Mouse (Mus musculus) heart, postnatal 0 days (tissue): ENCODE results near the gene Resp18. TPM values are rescaled to one million over a fixed set of nuclear protein-coding genes. Genes with fewer than 3 reads are reported as not detected.
A peak's percentile ranks its signal among the peaks of the same experiment; 100 is the strongest.

Experiments
- ATAC-seq: fragments of 200-750 bp; cut with Nextera tagmentation; 2 replicates; pipeline ENCODE4 v1.8.0; 2017; ENCODE audit warnings: low read depth, moderate number of reproducible peaks, moderate library complexity; ENCODE audit not compliant: insufficient read depth
- DNase-seq: peaks from one replicate; pipeline ENCODE4 v3.0.0-alpha.2; 2016; ENCODE audit warnings: low spot score
- H3K27ac ChIP-seq: fragments of 300-500 bp; sonication (generic); 2 replicates; pipeline ENCODE4 v1.5.1; 2014; ENCODE audit warnings: low read depth, mild to moderate bottlenecking
- H3K27me3 ChIP-seq: fragments of 300-500 bp; sonication (generic); 2 replicates; pipeline ENCODE4 v1.6.1; 2014; ENCODE audit warnings: low read length, mixed read lengths; ENCODE audit not compliant: control insufficient read depth, insufficient read depth
- H3K36me3 ChIP-seq: fragments of 300-500 bp; sonication (generic); replicated peaks from 2 replicates; pipeline ENCODE4 v1.6.1; 2014; ENCODE audit warnings: low read length, mixed read lengths; ENCODE audit not compliant: control insufficient read depth, insufficient read depth
- H3K4me1 ChIP-seq: fragments of 300-500 bp; sonication (generic); 2 replicates; pipeline ENCODE4 v1.6.1; 2014; ENCODE audit warnings: antibody characterized with exemption; ENCODE audit not compliant: control insufficient read depth, insufficient read depth
- H3K4me2 ChIP-seq: fragments of 300-500 bp; sonication (generic); 2 replicates; pipeline ENCODE4 v1.6.1; 2014; ENCODE audit warnings: low read depth, mild to moderate bottlenecking, low read length, moderate library complexity
- H3K4me3 ChIP-seq: fragments of 300-500 bp; sonication (generic); 2 replicates; pipeline ENCODE4 v1.5.1; 2014; ENCODE audit warnings: low read depth, low read length
- H3K9ac ChIP-seq: fragments of 300-500 bp; sonication (generic); replicated peaks from 2 replicates; pipeline ENCODE4 v1.6.1; 2014; ENCODE audit warnings: low read depth, low read length, mixed read lengths
- H3K9me3 ChIP-seq: fragments of 300-500 bp; sonication (generic); replicated peaks from 2 replicates; pipeline ENCODE4 v1.6.1; 2016; ENCODE audit warnings: low read length; ENCODE audit not compliant: control insufficient read depth
- CTCF ChIP-seq: IDR thresholded peaks from 2 replicates; pipeline ENCODE4 v1.5.1; 2016; ENCODE audit warnings: antibody characterized with exemption, control low read depth, low read depth
- EP300 ChIP-seq: IDR thresholded peaks from 2 replicates; pipeline ENCODE4 v1.6.1; 2016; ENCODE audit warnings: antibody characterized with exemption, low read depth
- WGBS: fragments of 180-500 bp; shearing (Covaris S2); extraction: QIAGEN DNeasy Blood & Tissue Kit; methylation state at CpG from one replicate; pipeline ENCODE4 v1.1.7; 2014; 5-methylcytosine and 5-hydroxymethylcytosine counted together
- polyA plus RNA-seq: library from polyadenylated mRNA; unstranded; fragments of >200 nt; fragmentation: Nextera tagmentation; extraction: Ambion mirVana; gene quantifications from 2 replicates; pipeline ENCODE4 v1.2.1, GENCODE M21; 2015
- total RNA-seq: library from RNA; depleted of rRNA; stranded (reverse); fragments of >200 nt; gene quantifications from 2 replicates; pipeline ENCODE4 v1.2.3, GENCODE M21; 2014; ENCODE audit warnings: low replicate concordance

Resp18 gene
- total and polyA plus RNA-seq, 2 experiments from 2014 or later, result not detected

- TF ChIP-seq EP300 (no peak; the same call in 1 of the 2 replicates), CTCF (peak; percentile 73)
- DNase-seq, result peak; percentile 100
- Histone ChIP-seq H3K27me3 (no peaks in the 10 kb centered on the region), H3K4me2 (peak within 1 kb of the TSS; percentile 66), H3K36me3 (peaks cover 21% of the 10 kb centered on the region), H3K9me3 (no peaks in the 10 kb centered on the region), H3K4me1 (peaks cover 6% of the 10 kb centered on the region; the same call in 1 of the 2 replicates), H3K27ac (peak within 1 kb of the TSS; percentile 97), H3K4me3 (peak within 1 kb of the TSS; percentile 83), H3K9ac (peak within 1 kb of the TSS; percentile 77)
- WGBS, result under 1% methylated on average over 90 of the region's 92 CpGs
- ATAC-seq, result peak; percentile 94
Observed at GRCm38 (mm10) chr1:75317241-75318201, 39.3 kb upstream of the Resp18 start, which contains the start of gene Dnpep. Dnpep (minus strand) TSS chr1:75317990.

GRCm38 (mm10) chr1:75316861-75317240 lies 38.6 kb upstream of the Resp18 start:
- peak overlapping the region; percentile 83 for H3K4me3 ChIP-seq
- under 1% methylated on average over 20 of the region's 20 CpGs for WGBS
- ATAC-seq (peak; percentile 21), DNase-seq (peak; percentile 71)
- peak overlapping the region; percentile 97 for H3K27ac ChIP-seq
- H3K36me3 ChIP-seq, result peaks cover 27% of the 10 kb centered on the region
- H3K4me1 ChIP-seq, result peaks cover 6% of the 10 kb centered on the region; the same call in 1 of the 2 replicates
- TF ChIP-seq CTCF, result peak; percentile 30
- peak; percentile 49; the same call in 1 of the 2 replicates for TF ChIP-seq EP300
- peak overlapping the region; percentile 66 for H3K4me2 ChIP-seq
- H3K9me3 ChIP-seq, result no peaks in the 10 kb centered on the region
- no peaks in the 10 kb centered on the region for H3K27me3 ChIP-seq
- peak overlapping the region; percentile 77 for H3K9ac ChIP-seq

- Histone ChIP-seq H3K9me3 (no peaks in the 10 kb centered on the region), H3K4me1 (peaks cover 6% of the 10 kb centered on the region; the same call in 1 of the 2 replicates), H3K27me3 (no peaks in the 10 kb centered on the region), H3K27ac (no peak overlapping the region; the same call in 1 of the 2 replicates), H3K36me3 (peaks cover 39% of the 10 kb centered on the region), H3K4me2 (peak overlapping the region; percentile 66), H3K4me3 (peak overlapping the region; percentile 83), H3K9ac (no peak overlapping the region; the same call in 1 of the 2 replicates)
- DNase-seq (no peak), ATAC-seq (no peak)
- WGBS, result 80% methylated on average over 29 of the region's 29 CpGs
- TF ChIP-seq CTCF (no peak), EP300 (no peak)
Observed at GRCm38 (mm10) chr1:75315456-75316365, 37.5 kb upstream of the Resp18 start.

- ATAC-seq (no peak), DNase-seq (no peak)
- Histone ChIP-seq H3K9ac (no peak overlapping the region), H3K4me3 (no peak overlapping the region), H3K4me2 (no peak overlapping the region), H3K27me3 (no peaks in the 10 kb centered on the region), H3K9me3 (no peaks in the 10 kb centered on the region), H3K27ac (no peak overlapping the region), H3K4me1 (peaks cover 6% of the 10 kb centered on the region; the same call in 1 of the 2 replicates), H3K36me3 (peaks cover 46% of the 10 kb centered on the region)
- WGBS, result 81% methylated on average over 6 of the region's 6 CpGs
- TF ChIP-seq CTCF (no peak), EP300 (no peak)
Observed at GRCm38 (mm10) chr1:75315011-75315410, 36.8 kb upstream of the Resp18 start.

GRCm38 (mm10) chr1:75311694-75312093 lies 33.5 kb upstream of the Resp18 start:
- ATAC-seq (no peak), DNase-seq (no peak)
- H3K27ac ChIP-seq, result no peak overlapping the region
- no peaks in the 10 kb centered on the region for H3K27me3 ChIP-seq
- H3K9me3 ChIP-seq, result no peaks in the 10 kb centered on the region
- TF ChIP-seq EP300, result no peak
- TF ChIP-seq CTCF, result no peak
- no peak overlapping the region for H3K4me2 ChIP-seq
- peaks cover 72% of the 10 kb centered on the region for H3K36me3 ChIP-seq
- H3K4me3 ChIP-seq, result no peak overlapping the region
- WGBS, result 84% methylated on average over 6 of the region's 6 CpGs
- peaks cover 6% of the 10 kb centered on the region; the same call in 1 of the 2 replicates for H3K4me1 ChIP-seq
- no peak overlapping the region for H3K9ac ChIP-seq
